Mouse (Mus musculus): ENCODE data around the gene Capn5. TPM values are rescaled to one million over a fixed set of nuclear protein-coding genes. Genes with fewer than 3 reads are reported as not detected.

Gene Capn5
- polyA plus RNA-seq, 1 experiment from 2014 or later = 16.3 TPM

GRCm38 (mm10) chr7:98119961-98120232, 58.2 kb downstream of the Capn5 start:
- Histone ChIP-seq H3K9me3 (no peaks in the 10 kb centered on the region), H3K4me3 (no peak overlapping the region), H3K4me2 (no peak overlapping the region), H3K9ac (no peak overlapping the region), H3K4me1 (replicated peaks) (peaks cover 17% of the 10 kb centered on the region), H3K27me3 (0 out of 2 replicates have a peak, but pooled peaks cover 5% of the 10 kb centered on the region), H3K36me3 (peaks cover 11% of the 10 kb centered on the region), H3K27ac (no peak overlapping the region)
- WGBS = 78% methylated on average over 2 of the region's 2 CpGs
- peak; percentile 43 for ATAC-seq (ENCODE audit: low FRiP score)

- H3K4me3 ChIP-seq = peak within 1 kb of the TSS; percentile 25
- H3K27ac ChIP-seq = no peak within 1 kb of the TSS
- ATAC-seq (ENCODE audit: low FRiP score) = peak; percentile 33
- H3K9ac ChIP-seq = peak within 1 kb of the TSS; percentile 43
- H3K9me3 ChIP-seq = no peaks in the 10 kb centered on the region
- WGBS = 37% methylated on average over 9 of the region's 9 CpGs
- H3K27me3 ChIP-seq = 0 out of 2 replicates have a peak, but pooled peaks cover 5% of the 10 kb centered on the region
- H3K36me3 ChIP-seq = 0 out of 2 replicates have a peak, but pooled peaks cover 8% of the 10 kb centered on the region
- peaks cover 17% of the 10 kb centered on the region for H3K4me1 ChIP-seq (replicated peaks)
- peak within 1 kb of the TSS; percentile 56 for H3K4me2 ChIP-seq
Observed at GRCm38 (mm10) chr7:98119179-98119960, 58.7 kb downstream of the Capn5 start, which contains the start of gene Myo7a. Myo7a (minus strand) TSS chr7:98119524.

GRCm38 (mm10) chr7:98117012-98117660, 60.9 kb downstream of the Capn5 start:
- 65% methylated on average over 11 of the region's 11 CpGs for WGBS

GRCm38 (mm10) chr7:98114656-98115055, 63.4 kb downstream of the Capn5 start:
- no peak overlapping the region for H3K27ac ChIP-seq
- peaks cover 33% of the 10 kb centered on the region for H3K27me3 ChIP-seq
- no peak overlapping the region for H3K4me3 ChIP-seq
- no peak overlapping the region for H3K4me2 ChIP-seq
- WGBS = 75% methylated on average over 6 of the region's 6 CpGs
- H3K36me3 ChIP-seq = no peaks in the 10 kb centered on the region
- H3K9ac ChIP-seq = no peak overlapping the region
- no peak for ATAC-seq (ENCODE audit: low FRiP score)
- peaks cover 20% of the 10 kb centered on the region for H3K4me1 ChIP-seq (replicated peaks)
- no peaks in the 10 kb centered on the region for H3K9me3 ChIP-seq

More at GRCm38 (mm10) chr7:98117012-98117660, 60.9 kb downstream of the Capn5 start:
- Histone ChIP-seq H3K9me3 (no peaks in the 10 kb centered on the region), H3K4me3 (no peak overlapping the region), H3K27me3 (peaks cover 14% of the 10 kb centered on the region), H3K27ac (no peak overlapping the region), H3K4me2 (no peak overlapping the region), H3K36me3 (no peaks in the 10 kb centered on the region), H3K4me1 (replicated peaks) (peaks cover 17% of the 10 kb centered on the region), H3K9ac (peak overlapping the region; percentile 24; the same call in 1 of the 2 replicates)
- no peak for ATAC-seq (ENCODE audit: low FRiP score)

- Histone ChIP-seq H3K36me3 (no peaks in the 10 kb centered on the region), H3K27me3 (peaks cover 35% of the 10 kb centered on the region), H3K27ac (no peak overlapping the region), H3K9me3 (no peaks in the 10 kb centered on the region), H3K4me2 (peak overlapping the region; percentile 44), H3K4me3 (peak overlapping the region; percentile 11; the same call in 1 of the 2 replicates), H3K9ac (peak overlapping the region; percentile 14), H3K4me1 (replicated peaks) (peaks cover 13% of the 10 kb centered on the region)
- ATAC-seq (ENCODE audit: low FRiP score) = no peak
- WGBS = 11% methylated on average over 25 of the region's 25 CpGs
Observed at GRCm38 (mm10) chr7:98111233-98111632, 66.8 kb downstream of the Capn5 start.

GRCm38 (mm10) chr7:98109771-98110170, 68.3 kb downstream of the Capn5 start:
- Histone ChIP-seq H3K4me3 (no peak overlapping the region), H3K27me3 (peaks cover 35% of the 10 kb centered on the region), H3K9me3 (no peaks in the 10 kb centered on the region), H3K4me2 (no peak overlapping the region), H3K36me3 (no peaks in the 10 kb centered on the region), H3K27ac (no peak overlapping the region), H3K4me1 (replicated peaks) (peaks cover 13% of the 10 kb centered on the region), H3K9ac (no peak overlapping the region)
- no peak for ATAC-seq (ENCODE audit: low FRiP score)
- WGBS = 82% methylated on average over 4 of the region's 4 CpGs

DNA sequence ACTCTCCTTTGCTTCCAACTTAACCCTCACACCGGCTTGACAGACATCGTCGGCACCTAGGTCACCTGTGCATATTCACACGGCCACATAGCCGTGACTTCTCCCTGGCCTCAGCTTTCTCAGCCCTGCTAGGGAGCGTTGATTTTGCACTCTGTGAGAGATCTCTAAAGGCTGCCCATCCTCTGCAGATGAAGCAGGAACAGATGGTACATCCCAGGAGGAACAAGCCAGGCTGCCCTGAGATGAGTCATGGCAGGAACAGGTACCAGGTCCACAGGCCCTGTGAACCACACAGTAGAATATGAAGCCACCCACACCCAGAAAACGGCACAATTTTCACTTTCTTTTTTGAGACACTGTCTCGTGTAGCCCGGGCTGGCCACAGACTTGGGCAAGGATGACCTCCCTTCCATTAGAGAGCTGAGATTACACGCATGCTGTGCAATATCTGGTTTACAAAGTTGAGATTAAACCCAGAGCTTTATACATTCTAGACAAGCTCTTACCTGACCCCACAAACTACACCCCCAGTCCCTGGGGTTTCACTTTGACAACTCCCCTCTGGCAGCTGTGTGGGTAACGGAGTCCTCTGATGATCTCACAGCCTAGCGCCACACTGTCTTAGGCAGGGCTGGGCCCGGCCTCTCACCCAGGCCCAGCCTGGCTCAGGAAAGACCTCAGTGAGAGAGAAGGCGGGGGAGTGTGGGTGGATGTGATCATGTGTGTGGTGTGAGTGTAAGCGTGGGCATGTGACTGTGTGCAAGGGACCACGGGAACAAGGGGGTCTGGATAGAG, 69.2 kb downstream of the Capn5 start:
- 84% methylated on average over 16 of the region's 16 CpGs for WGBS
- Histone ChIP-seq H3K36me3 (no peaks in the 10 kb centered on the region), H3K9me3 (no peaks in the 10 kb centered on the region), H3K27me3 (peaks cover 35% of the 10 kb centered on the region), H3K9ac (no peak overlapping the region), H3K4me2 (no peak overlapping the region), H3K4me3 (no peak overlapping the region), H3K4me1 (replicated peaks) (peaks cover 13% of the 10 kb centered on the region), H3K27ac (no peak overlapping the region)
- no peak for ATAC-seq (ENCODE audit: low FRiP score)

GRCm38 (mm10) chr7:98106272-98106671, 71.8 kb downstream of the Capn5 start:
- Histone ChIP-seq H3K4me1 (replicated peaks) (peaks cover 30% of the 10 kb centered on the region), H3K9ac (no peak overlapping the region), H3K27ac (no peak overlapping the region), H3K4me3 (no peak overlapping the region), H3K36me3 (no peaks in the 10 kb centered on the region), H3K27me3 (peaks cover 17% of the 10 kb centered on the region), H3K9me3 (no peaks in the 10 kb centered on the region), H3K4me2 (no peak overlapping the region)
- WGBS = 87% methylated on average over 7 of the region's 7 CpGs
- no peak for ATAC-seq (ENCODE audit: low FRiP score)

DNA sequence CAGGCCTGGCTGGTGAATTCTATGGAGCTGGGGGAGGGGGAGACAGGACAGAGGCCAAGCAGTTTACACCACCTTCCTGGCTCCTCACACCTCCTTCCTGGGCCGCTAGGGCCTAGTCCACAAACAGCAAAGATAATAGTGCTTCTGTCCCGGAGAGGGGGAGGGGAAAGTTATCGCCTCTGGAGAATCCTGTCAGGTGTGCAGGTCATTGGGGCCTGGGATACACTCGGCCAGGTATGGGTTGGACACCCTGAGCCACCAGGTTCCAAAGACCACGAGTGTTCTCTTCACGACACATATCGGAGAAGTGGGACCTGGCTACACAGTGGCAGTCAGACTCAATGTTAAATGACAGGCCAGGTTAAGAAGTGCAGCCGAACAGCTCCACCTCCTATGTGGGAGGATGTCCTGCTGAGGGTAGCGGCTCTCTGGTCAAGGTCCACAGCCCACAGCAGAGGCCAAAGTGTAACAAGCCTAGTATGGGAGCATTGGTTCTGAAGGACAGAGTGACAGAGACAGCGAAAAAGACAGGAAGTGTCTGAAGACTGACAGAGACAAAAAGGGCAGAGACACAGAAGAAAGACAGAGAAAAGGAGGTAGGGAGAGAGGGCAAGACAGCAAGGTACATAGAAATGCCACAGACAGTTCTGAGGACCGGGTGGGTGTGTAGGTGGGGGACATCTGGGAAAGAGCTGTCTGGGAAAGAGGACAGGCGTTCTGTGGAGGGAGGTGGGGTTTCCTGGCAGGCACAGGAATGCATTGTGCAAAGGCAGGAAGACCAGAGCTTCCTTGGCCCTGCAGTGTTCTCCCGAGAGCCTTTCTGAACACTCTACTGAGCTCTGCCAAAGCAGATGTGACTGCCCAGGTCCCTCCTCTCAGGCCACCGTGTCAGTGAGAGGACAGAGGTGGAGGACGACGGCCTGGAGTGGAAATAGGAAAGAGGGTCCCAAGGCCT, 73.3 kb downstream of the Capn5 start:
- 0 out of 2 replicates have a peak, but pooled peaks cover 3% of the 10 kb centered on the region for H3K27me3 ChIP-seq
- 67% methylated on average over 16 of the region's 16 CpGs for WGBS
- no peak overlapping the region; the same call in 1 of the 2 replicates for H3K27ac ChIP-seq
- peaks cover 28% of the 10 kb centered on the region for H3K4me1 ChIP-seq (replicated peaks)
- H3K4me2 ChIP-seq = no peak overlapping the region
- no peak for ATAC-seq (ENCODE audit: low FRiP score)
- no peaks in the 10 kb centered on the region for H3K9me3 ChIP-seq
- no peaks in the 10 kb centered on the region for H3K36me3 ChIP-seq
- no peak overlapping the region for H3K4me3 ChIP-seq
- peak overlapping the region; percentile 53; the same call in 1 of the 2 replicates for H3K9ac ChIP-seq

- 82% methylated on average over 5 of the region's 5 CpGs for WGBS
- H3K36me3 ChIP-seq = no peaks in the 10 kb centered on the region
- no peak; the same call in 1 of the 2 replicates for ATAC-seq (ENCODE audit: low FRiP score)
Observed at GRCm38 (mm10) chr7:98103942-98104292, 74.2 kb downstream of the Capn5 start.

More at GRCm38 (mm10) chr7:98103942-98104292, 74.2 kb downstream of the Capn5 start:
- Histone ChIP-seq H3K9ac (no peak overlapping the region), H3K27me3 (no peaks in the 10 kb centered on the region), H3K4me2 (no peak overlapping the region), H3K9me3 (no peaks in the 10 kb centered on the region), H3K4me1 (replicated peaks) (peaks cover 28% of the 10 kb centered on the region), H3K4me3 (no peak overlapping the region), H3K27ac (no peak overlapping the region)

Data from hindbrain, embryonic 13.5 days (tissue).